Mouse (Mus musculus): Measurements from ENCODE around the gene Bhlhb9. TPM values are rescaled to one million over a fixed set of nuclear protein-coding genes. Genes with fewer than 3 reads are reported as not detected.
"Not testable (repeated sequence)": the region's sequence is repeated elsewhere in the genome, so short reads cannot be mapped to it uniquely, and the experiment has no call there.

The Bhlhb9 gene
- polyA plus RNA-seq, 1 experiment: 11.5 TPM

DNA sequence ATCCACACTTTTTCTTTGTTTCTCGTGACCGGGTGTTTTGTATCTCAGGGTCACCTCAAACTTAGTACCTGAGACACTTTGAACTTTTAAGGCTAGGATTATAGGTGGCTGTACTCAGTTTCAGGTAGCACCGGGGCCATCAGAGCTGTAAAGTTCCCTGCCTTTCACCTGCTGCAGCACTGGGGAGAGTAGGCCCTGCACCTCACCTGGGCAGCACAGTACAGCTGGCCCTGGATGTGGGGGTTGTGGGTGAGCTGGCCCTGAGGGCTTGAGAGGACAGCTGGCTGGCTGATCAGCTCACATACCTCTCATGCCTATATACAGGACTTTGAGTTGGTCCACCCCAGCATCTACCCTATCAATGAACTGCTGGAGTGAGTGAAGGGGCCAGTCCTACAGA is 6.8 kb downstream of the Bhlhb9 start:
- no peak for TF ChIP-seq CTCF (IDR thresholded peaks at IDR 0.05; ENCODE audit: borderline replicate concordance, control insufficient read depth, extremely low read depth, insufficient read depth, low read length, poor library complexity)
- TF ChIP-seq POLR2A (IDR thresholded peaks at IDR 0.05; ENCODE audit: control insufficient read depth, extremely low read depth, insufficient read depth, low read length, poor library complexity): no peak
- Histone ChIP-seq H3K27me3 (ENCODE audit: control insufficient read depth, insufficient read depth, low read length) (no peaks in the 10 kb centered on the region), H3K27ac (ENCODE audit: control insufficient read depth, insufficient read depth, low read length) (no peak overlapping the region), H3K36me3 (ENCODE audit: control insufficient read depth, insufficient read depth, low read length) (0 out of 2 replicates have a peak, but pooled peaks cover 3% of the 10 kb centered on the region), H3K4me3 (ENCODE audit: control insufficient read depth, insufficient read depth, low read length) (no peak overlapping the region), H3K4me1 (replicated peaks; ENCODE audit: control insufficient read depth, insufficient read depth, low read length) (no peaks in the 10 kb centered on the region)
- DNase-seq: no peak
- WGBS: 89% methylated on average over 3 of the region's 3 CpGs

DNA sequence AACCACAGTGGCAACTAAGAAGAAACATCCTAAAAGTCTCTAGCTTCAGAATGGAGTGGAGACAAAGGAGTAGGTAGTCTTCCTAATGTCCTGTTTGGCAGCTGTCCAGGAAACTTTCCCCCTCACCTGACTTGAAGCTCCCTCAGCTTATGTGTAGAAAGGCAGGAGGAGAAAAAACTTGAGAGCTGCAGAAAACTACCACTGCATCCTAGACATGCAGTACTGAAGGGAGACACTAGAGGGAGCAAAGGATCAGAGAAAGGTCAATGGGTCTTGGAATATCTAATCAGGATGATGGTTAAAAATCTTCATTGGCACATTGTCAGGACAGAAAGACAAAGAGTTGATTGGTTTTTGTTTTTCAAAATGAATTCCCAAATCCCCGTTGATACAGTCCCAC is 8.4 kb downstream of the Bhlhb9 start:
- H3K36me3 ChIP-seq (ENCODE audit: control insufficient read depth, insufficient read depth, low read length): no peaks in the 10 kb centered on the region
- no peak overlapping the region for H3K4me3 ChIP-seq (ENCODE audit: control insufficient read depth, insufficient read depth, low read length)
- no peak overlapping the region for H3K27ac ChIP-seq (ENCODE audit: control insufficient read depth, insufficient read depth, low read length)
- 10% methylated on average over 1 of the region's 1 CpGs for WGBS
- DNase-seq: peak; percentile 35
- no peaks in the 10 kb centered on the region for H3K27me3 ChIP-seq (ENCODE audit: control insufficient read depth, insufficient read depth, low read length)
- no peaks in the 10 kb centered on the region for H3K4me1 ChIP-seq (replicated peaks; ENCODE audit: control insufficient read depth, insufficient read depth, low read length)
- TF ChIP-seq POLR2A (IDR thresholded peaks at IDR 0.05; ENCODE audit: control insufficient read depth, extremely low read depth, insufficient read depth, low read length, poor library complexity) (no peak), CTCF (IDR thresholded peaks at IDR 0.05; ENCODE audit: borderline replicate concordance, control insufficient read depth, extremely low read depth, insufficient read depth, low read length, poor library complexity) (no peak)

DNA sequence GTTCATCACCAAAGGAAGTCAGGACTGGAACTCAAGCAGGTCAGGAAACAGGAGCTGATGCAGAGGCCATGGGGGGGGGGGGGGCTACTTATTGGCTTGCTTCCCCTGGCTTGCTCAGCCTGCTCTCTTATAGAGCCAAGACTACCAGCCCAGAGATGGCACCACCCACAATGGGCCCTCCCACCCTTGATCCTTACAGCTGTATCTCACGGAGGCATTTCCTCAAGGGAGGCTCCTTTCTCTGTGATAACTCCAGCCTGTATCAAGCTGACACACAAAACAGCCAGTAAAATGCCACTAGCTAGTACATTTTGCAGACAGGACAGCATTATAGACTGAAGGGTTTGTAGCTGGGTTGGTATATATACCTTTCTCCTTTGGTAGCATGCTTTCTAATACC is 38.5 kb downstream of the Bhlhb9 start:
- not testable (repeated sequence) for H3K4me3 ChIP-seq (ENCODE audit: control insufficient read depth, insufficient read depth, low read length); H3K36me3 ChIP-seq (ENCODE audit: control insufficient read depth, insufficient read depth, low read length); H3K4me1 ChIP-seq (replicated peaks; ENCODE audit: control insufficient read depth, insufficient read depth, low read length); H3K27ac ChIP-seq (ENCODE audit: control insufficient read depth, insufficient read depth, low read length); H3K27me3 ChIP-seq (ENCODE audit: control insufficient read depth, insufficient read depth, low read length); DNase-seq
- WGBS: 53% methylated on average over 1 of the region's 1 CpGs

- Histone ChIP-seq H3K4me3 (ENCODE audit: control insufficient read depth, insufficient read depth, low read length) (no peak overlapping the region), H3K36me3 (ENCODE audit: control insufficient read depth, insufficient read depth, low read length) (no peaks in the 10 kb centered on the region), H3K27ac (ENCODE audit: control insufficient read depth, insufficient read depth, low read length) (no peak overlapping the region), H3K27me3 (ENCODE audit: control insufficient read depth, insufficient read depth, low read length) (no peaks in the 10 kb centered on the region), H3K4me1 (replicated peaks; ENCODE audit: control insufficient read depth, insufficient read depth, low read length) (peaks cover 5% of the 10 kb centered on the region; the same call in 1 of the 2 replicates)
- TF ChIP-seq POLR2A (IDR thresholded peaks at IDR 0.05; ENCODE audit: control insufficient read depth, extremely low read depth, insufficient read depth, low read length, poor library complexity): no peak
- TF ChIP-seq CTCF (IDR thresholded peaks at IDR 0.05; ENCODE audit: borderline replicate concordance, control insufficient read depth, extremely low read depth, insufficient read depth, low read length, poor library complexity): no peak
- 80% methylated on average over 2 of the region's 2 CpGs for WGBS
- no peak for DNase-seq
Measured at GRCm38 (mm10) chrX:135837896-135838295, 40.5 kb downstream of the Bhlhb9 start.

GRCm38 (mm10) chrX:135838521-135839360 is 41.3 kb downstream of the Bhlhb9 start, which contains the start of gene Gprasp2:
Gene Gprasp2 (plus strand): TSS chrX:135839034.
- H3K36me3 ChIP-seq (ENCODE audit: control insufficient read depth, insufficient read depth, low read length); H3K4me1 ChIP-seq (replicated peaks; ENCODE audit: control insufficient read depth, insufficient read depth, low read length); H3K27me3 ChIP-seq (ENCODE audit: control insufficient read depth, insufficient read depth, low read length); H3K27ac ChIP-seq (ENCODE audit: control insufficient read depth, insufficient read depth, low read length): not testable (repeated sequence)
- peak within 1 kb of the TSS; percentile 56 for H3K4me3 ChIP-seq (ENCODE audit: control insufficient read depth, insufficient read depth, low read length)
- DNase-seq: peak; percentile 45
- WGBS: 3% methylated on average over 30 of the region's 32 CpGs

GRCm38 (mm10) chrX:135839397-135840391 is 42.3 kb downstream of the Bhlhb9 start:
- not testable (repeated sequence) for H3K36me3 ChIP-seq (ENCODE audit: control insufficient read depth, insufficient read depth, low read length); H3K27ac ChIP-seq (ENCODE audit: control insufficient read depth, insufficient read depth, low read length); H3K4me1 ChIP-seq (replicated peaks; ENCODE audit: control insufficient read depth, insufficient read depth, low read length); H3K27me3 ChIP-seq (ENCODE audit: control insufficient read depth, insufficient read depth, low read length)
- peak; percentile 25 for DNase-seq
- 4% methylated on average over 13 of the region's 17 CpGs for WGBS
- peak overlapping the region; percentile 56 for H3K4me3 ChIP-seq (ENCODE audit: control insufficient read depth, insufficient read depth, low read length)

GRCm38 (mm10) chrX:135866806-135867205 is 69.4 kb downstream of the Bhlhb9 start:
- H3K36me3 ChIP-seq (ENCODE audit: control insufficient read depth, insufficient read depth, low read length); H3K27ac ChIP-seq (ENCODE audit: control insufficient read depth, insufficient read depth, low read length); H3K4me1 ChIP-seq (replicated peaks; ENCODE audit: control insufficient read depth, insufficient read depth, low read length); DNase-seq; H3K4me3 ChIP-seq (ENCODE audit: control insufficient read depth, insufficient read depth, low read length); H3K27me3 ChIP-seq (ENCODE audit: control insufficient read depth, insufficient read depth, low read length): not testable (repeated sequence)
- WGBS: 93% methylated on average over 9 of the region's 9 CpGs
